Mouse (Mus musculus) C2C12 (cell line): ENCODE data around the gene Pigk. TPM values are rescaled to one million over a fixed set of nuclear protein-coding genes. Genes with fewer than 3 reads are reported as not detected.

Experiments used
- H3K27me3 ChIP-seq: one replicate; pipeline ENCODE4 v1.6.1; 2011; ENCODE audit not compliant: control insufficient read depth, insufficient read depth, insufficient read length
- H3K36me3 ChIP-seq: one replicate; pipeline ENCODE4 v1.6.1; 2011; ENCODE audit not compliant: control insufficient read depth, insufficient read depth
- H3K4me3 ChIP-seq: one replicate; pipeline ENCODE4 v1.5.1; 2011; ENCODE audit warnings: mild to moderate bottlenecking, control low read depth; ENCODE audit not compliant: poor library complexity, insufficient read depth, severe bottlenecking
- H3K79me2 ChIP-seq: one replicate; pipeline ENCODE4 v1.6.1; 2011; ENCODE audit not compliant: control insufficient read depth, insufficient read depth
- H3K79me3 ChIP-seq: one replicate; pipeline ENCODE4 v1.6.1; 2011; ENCODE audit warnings: low read depth, control low read depth
- H3ac ChIP-seq: one replicate; pipeline ENCODE3; 2011; ENCODE audit warnings: low read depth; ENCODE audit not compliant: control insufficient read depth, insufficient read length
- CEBPB ChIP-seq: IDR thresholded peaks from one replicate; pipeline ENCODE4 v1.6.1; 2011; ENCODE audit warnings: low read depth, mild to moderate bottlenecking, control low read depth, moderate library complexity
- CTCF ChIP-seq: IDR thresholded peaks from one replicate; pipeline ENCODE4 v1.5.1; 2011; ENCODE audit not compliant: control insufficient read depth, insufficient read depth, insufficient read length
- FOSL1 ChIP-seq: IDR thresholded peaks from one replicate; pipeline ENCODE4 v1.8.0; 2011; ENCODE audit warnings: mild to moderate bottlenecking, low read length; ENCODE audit not compliant: poor library complexity, insufficient read depth, severe bottlenecking
- MAX ChIP-seq: IDR thresholded peaks from one replicate; pipeline ENCODE4 v1.6.1; 2011; ENCODE audit warnings: mild to moderate bottlenecking, control low read depth
- MYOD1 ChIP-seq: IDR thresholded peaks from one replicate; pipeline ENCODE4 v1.6.1; 2011; ENCODE audit warnings: low read depth; ENCODE audit not compliant: control insufficient read depth, insufficient read length
- MYOG ChIP-seq: IDR thresholded peaks from one replicate; pipeline ENCODE4 v1.6.1; 2011; ENCODE audit not compliant: control insufficient read depth, insufficient read length; ENCODE audit errors: extremely low read depth
- USF1 ChIP-seq: IDR thresholded peaks from one replicate; pipeline ENCODE4 v1.6.1; 2011; ENCODE audit warnings: low read depth, mild to moderate bottlenecking, control low read depth, moderate library complexity
- polyA plus RNA-seq: library from polyadenylated mRNA; unstranded; fragments of >200 nt; fragmentation: generic; extraction: Trizol; gene quantifications from one replicate; pipeline ENCODE4 v1.2.1, GENCODE M21; 2012; ENCODE audit warnings: missing spikeins

Pigk gene
- polyA plus RNA-seq, 1 experiment: 13.1 TPM

DNA sequence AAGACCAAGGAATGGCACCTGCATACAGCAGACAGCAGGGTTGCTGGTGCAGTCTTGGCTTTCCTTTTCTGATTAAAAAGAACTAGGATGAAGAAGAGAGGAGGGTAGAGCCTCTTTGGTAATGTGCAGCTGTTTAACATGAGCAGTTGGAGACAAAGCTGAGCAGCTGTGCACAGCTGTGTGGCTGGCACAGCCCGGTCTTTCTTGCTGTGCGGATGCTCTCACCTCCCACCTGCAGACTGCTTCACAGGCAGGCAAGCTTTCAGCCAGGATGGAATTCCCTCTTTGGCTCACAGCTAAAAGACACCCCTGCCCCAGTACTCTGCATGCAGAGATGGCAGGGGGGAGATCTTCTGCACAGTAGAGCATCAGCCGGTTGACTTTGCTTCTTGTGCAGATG, 230.9 kb downstream of the Pigk start:
- TF ChIP-seq FOSL1 (no peak), MYOD1 (no peak), CTCF (no peak), MAX (no peak), MYOG (no peak), USF1 (no peak), CEBPB (no peak)
- no peaks in the 10 kb centered on the region for H3K79me3 ChIP-seq
- no peaks in the 10 kb centered on the region for H3K27me3 ChIP-seq
- H3K79me2 ChIP-seq: no peaks in the 10 kb centered on the region
- H3ac ChIP-seq: no peak overlapping the region
- no peak overlapping the region for H3K4me3 ChIP-seq
- H3K36me3 ChIP-seq: no peaks in the 10 kb centered on the region

DNA sequence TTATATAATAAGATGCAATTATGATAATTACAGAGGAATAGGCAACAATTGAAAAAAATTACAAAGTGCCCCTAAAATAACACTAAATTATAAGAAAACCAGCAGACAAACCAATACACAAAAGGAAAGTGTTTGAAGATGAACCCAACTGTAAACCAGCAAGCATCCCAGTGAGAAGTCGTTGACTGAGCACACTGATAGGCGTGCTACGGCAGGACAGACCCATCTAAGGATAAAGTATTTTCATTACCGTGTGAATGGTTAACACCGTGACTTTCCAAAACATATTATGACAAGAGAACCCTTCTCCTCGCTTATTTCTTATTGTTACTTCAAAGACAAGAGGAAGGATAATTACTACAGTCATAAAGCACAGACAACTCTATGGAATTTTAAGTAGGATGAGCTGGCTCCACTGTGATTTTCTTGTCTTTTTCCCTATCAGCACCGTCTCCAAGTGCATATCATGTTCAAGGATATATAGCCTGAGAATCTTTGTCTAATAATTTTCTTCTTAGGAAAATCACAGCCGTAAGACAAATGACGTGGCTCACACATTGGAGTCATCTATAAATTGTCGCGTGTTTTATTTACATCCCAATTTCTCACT, 233.2 kb downstream of the Pigk start:
- no peak overlapping the region for H3K4me3 ChIP-seq
- H3K79me2 ChIP-seq: no peaks in the 10 kb centered on the region
- no peaks in the 10 kb centered on the region for H3K36me3 ChIP-seq
- H3K79me3 ChIP-seq: no peaks in the 10 kb centered on the region
- TF ChIP-seq MAX: no peak
- no peak for TF ChIP-seq MYOD1
- TF ChIP-seq CEBPB: no peak
- no peak for TF ChIP-seq MYOG
- no peak for TF ChIP-seq FOSL1
- TF ChIP-seq CTCF: no peak
- no peak for TF ChIP-seq USF1
- no peaks in the 10 kb centered on the region for H3K27me3 ChIP-seq
- no peak overlapping the region for H3ac ChIP-seq

DNA sequence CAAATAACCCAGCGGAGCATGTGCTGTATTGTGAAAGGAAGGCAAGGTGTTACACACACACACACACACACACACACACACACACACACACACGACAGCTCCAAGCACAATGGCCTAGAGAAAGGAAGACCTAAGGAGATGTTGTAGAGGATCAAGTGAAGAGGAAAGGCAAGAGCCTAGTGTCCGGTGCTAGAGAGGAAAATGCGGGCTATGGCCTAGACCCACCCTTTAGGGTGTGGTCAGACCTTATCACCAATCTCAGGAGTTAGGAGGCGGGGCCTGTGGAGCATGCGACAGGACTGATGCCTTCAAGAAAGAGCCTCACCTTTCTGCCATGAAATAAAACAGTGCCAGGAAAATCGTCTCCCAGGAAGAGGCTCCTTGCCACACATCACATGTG, 234.7 kb downstream of the Pigk start:
- H3K79me3 ChIP-seq: no peaks in the 10 kb centered on the region
- H3K36me3 ChIP-seq: no peaks in the 10 kb centered on the region
- no peak overlapping the region for H3K4me3 ChIP-seq
- TF ChIP-seq FOSL1 (no peak), CEBPB (no peak), USF1 (no peak), MYOG (no peak), MYOD1 (no peak), MAX (no peak), CTCF (no peak)
- no peaks in the 10 kb centered on the region for H3K27me3 ChIP-seq
- no peaks in the 10 kb centered on the region for H3K79me2 ChIP-seq
- H3ac ChIP-seq: no peak overlapping the region

DNA sequence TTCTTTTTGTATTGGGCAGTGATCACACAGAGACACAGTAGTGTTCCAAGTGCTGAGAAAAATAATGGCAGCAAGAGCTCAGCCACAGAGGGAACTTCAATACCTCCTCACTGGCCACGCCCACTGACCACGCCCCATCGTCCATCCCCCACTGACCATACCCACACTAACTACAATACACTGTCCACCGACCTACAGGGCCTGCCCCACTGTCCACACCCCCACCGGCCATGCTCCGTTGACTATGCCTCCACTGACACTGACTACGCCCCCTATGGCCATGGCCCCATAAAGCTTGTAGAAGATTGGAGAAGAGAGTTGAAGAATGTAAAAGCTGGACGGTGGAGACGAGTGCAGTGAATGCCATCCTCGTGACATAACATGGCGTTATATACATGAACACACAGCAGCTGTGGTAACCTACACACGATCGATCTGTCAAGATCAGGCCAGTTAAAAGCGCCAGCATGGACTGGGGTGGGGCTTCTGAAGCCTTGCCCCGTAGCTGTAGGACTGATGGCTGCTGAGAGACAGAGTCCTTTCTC, 235.4 kb downstream of the Pigk start:
- no peaks in the 10 kb centered on the region for H3K36me3 ChIP-seq
- H3K4me3 ChIP-seq: no peak overlapping the region
- no peaks in the 10 kb centered on the region for H3K27me3 ChIP-seq
- H3ac ChIP-seq: no peak overlapping the region
- TF ChIP-seq MYOD1 (no peak), USF1 (no peak), MYOG (no peak), FOSL1 (no peak), CEBPB (no peak)
- H3K79me2 ChIP-seq: no peaks in the 10 kb centered on the region
- H3K79me3 ChIP-seq: no peaks in the 10 kb centered on the region

DNA sequence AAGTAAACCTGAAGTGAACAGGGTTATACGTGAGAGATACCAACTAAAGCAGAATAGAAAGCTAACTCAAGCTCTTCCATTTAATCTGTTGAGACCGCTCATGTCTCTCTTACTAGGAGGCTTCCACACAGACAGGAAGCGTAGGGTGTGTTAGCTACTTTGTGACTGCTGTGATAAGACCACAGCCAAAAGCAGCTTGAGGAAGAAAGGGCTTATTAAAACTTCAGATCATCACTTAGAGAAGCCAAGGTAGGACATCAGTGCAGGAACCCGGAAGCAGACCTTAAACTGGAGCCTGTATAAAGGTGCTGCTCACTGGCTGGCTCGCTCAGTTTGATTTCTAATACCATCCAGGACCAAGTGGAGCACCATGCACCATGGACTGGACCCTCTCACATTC, 236.4 kb downstream of the Pigk start:
- Histone ChIP-seq H3K36me3 (no peaks in the 10 kb centered on the region), H3ac (no peak overlapping the region), H3K4me3 (no peak overlapping the region), H3K27me3 (no peaks in the 10 kb centered on the region), H3K79me2 (no peaks in the 10 kb centered on the region), H3K79me3 (no peaks in the 10 kb centered on the region)
- TF ChIP-seq MAX: no peak
- no peak for TF ChIP-seq FOSL1
- no peak for TF ChIP-seq USF1
- no peak for TF ChIP-seq CEBPB
- TF ChIP-seq CTCF: no peak
- no peak for TF ChIP-seq MYOG
- TF ChIP-seq MYOD1: no peak

DNA sequence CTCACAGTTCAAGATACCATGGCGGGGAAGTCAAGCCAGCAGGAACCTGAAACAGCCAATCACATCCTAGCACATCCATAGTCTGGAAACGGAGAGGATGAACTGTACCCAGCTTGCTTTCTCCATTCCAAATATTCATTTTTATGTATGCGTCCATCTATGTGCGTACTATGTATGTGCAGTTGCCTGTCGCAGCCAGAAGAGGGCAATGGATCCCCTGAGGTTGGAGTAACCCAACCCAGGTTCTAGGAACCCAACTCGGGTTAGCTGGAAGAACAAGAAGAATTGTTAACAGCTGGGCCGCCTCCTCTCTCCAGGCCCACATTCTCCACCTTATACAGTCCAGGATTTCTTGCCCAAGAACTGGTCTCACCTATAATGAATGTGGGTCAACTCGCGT, 237.0 kb downstream of the Pigk start:
- Histone ChIP-seq H3K79me3 (no peaks in the 10 kb centered on the region), H3K4me3 (no peak overlapping the region), H3K27me3 (no peaks in the 10 kb centered on the region), H3ac (no peak overlapping the region), H3K36me3 (no peaks in the 10 kb centered on the region), H3K79me2 (no peaks in the 10 kb centered on the region)
- no peak for TF ChIP-seq CEBPB
- TF ChIP-seq MYOG: no peak
- no peak for TF ChIP-seq USF1
- no peak for TF ChIP-seq MAX
- TF ChIP-seq FOSL1: no peak
- no peak for TF ChIP-seq MYOD1
- no peak for TF ChIP-seq CTCF
